23 mouse cellular contexts compared by ENCODE assay signal in genomic region chr19:32921021-32921420, GRCm38 (mm10).
DNase-seq lines count a peak whose midpoint lies in the region; ATAC-seq and TF ChIP-seq lines count a peak whose summit lies in the region.
"Had no signal": no experiment of that assay in that cellular context is flagged by ENCODE, and none has a peak within 500 bp of the region (broad histone marks: within the 10 kb centered on the region; RNA-seq: fewer than 3 reads in every experiment).

No protein-coding gene starts in this region.

- H3K27ac ChIP-seq in lung, embryonic 14.5 days (ENCODE audit: low read depth): no peak overlapping the region
- H3K27ac ChIP-seq in lung, postnatal 0 days (ENCODE audit: low read length): no peak overlapping the region

- no peak for ATAC-seq in lung, embryonic 14.5 days (ENCODE audit: insufficient read depth)
- ATAC-seq in lung, postnatal 0 days: peak; percentile 48
- no peak for ATAC-seq in monocyte, adult 5-6 weeks (replicated peaks; ENCODE audit: insufficient number of reproducible peaks, low FRiP score, low TSS enrichment, poor library complexity, severe bottlenecking)
- ATAC-seq: activated CD4-positive, CD25-positive, alpha-beta regulatory T cell, adult 4 months; CD4-positive, CD25-positive, alpha-beta regulatory T cell, adult 4 months; Patski had no signal

- no peaks in the 10 kb centered on the region for H3K4me1 ChIP-seq in lung, embryonic 14.5 days (ENCODE audit: insufficient read depth)
- H3K4me1 ChIP-seq in lung, postnatal 0 days (ENCODE audit: insufficient read depth, low read depth, low read length): no peaks in the 10 kb centered on the region
- peaks cover 4% of the 10 kb centered on the region for H3K4me1 ChIP-seq in lung, adult 2 months (ENCODE audit: control insufficient read depth, insufficient read depth, low read length)

- peak; percentile 44 for DNase-seq in heart, adult 11 months
- no peak for DNase-seq in heart, adult 18-20 months
- DNase-seq in lung, embryonic 14.5 days: peak; percentile 32
- DNase-seq in lung, postnatal 25 days (ENCODE audit: low spot score): no peak
- DNase-seq in lung, postnatal 0 days (ENCODE audit: low spot score): peak; percentile 68
- no peak for DNase-seq in lung, adult 2 months
- DNase-seq in NIH3T3 (ENCODE audit: low read depth): peak; percentile 72
- DNase-seq: adrenal gland, adult 2 months; adrenal gland, adult 8-10 months; adrenal gland, postnatal 10 days; adrenal gland, postnatal 14 days; adrenal gland, postnatal 25 days; adrenal gland, postnatal 36 days; B cell, adult 2 months; cerebellum, adult 11 months; cerebellum, adult 11-12 months; cerebellum, adult 18-20 months had no signal

- H3K9ac ChIP-seq in lung, embryonic 14.5 days: no peak overlapping the region
- H3K9ac ChIP-seq in lung, postnatal 0 days (replicated peaks; ENCODE audit: low read depth): no peak overlapping the region

- H3K4me3 ChIP-seq in lung, embryonic 14.5 days (ENCODE audit: low read depth, low read length): no peak overlapping the region
- no peak overlapping the region for H3K4me3 ChIP-seq in lung, postnatal 0 days (ENCODE audit: low read depth, low read length)
- H3K4me3 ChIP-seq in lung, adult 2 months (replicated peaks; ENCODE audit: extremely low read depth, low read depth, low read length): no peak overlapping the region

- H3K36me3 ChIP-seq in lung, embryonic 14.5 days (ENCODE audit: insufficient read depth): no peaks in the 10 kb centered on the region
- no peaks in the 10 kb centered on the region for H3K36me3 ChIP-seq in lung, postnatal 0 days (ENCODE audit: insufficient read depth, low read length)
- H3K36me3 ChIP-seq: G1E had no signal

- no peak overlapping the region for H3K4me2 ChIP-seq in lung, embryonic 14.5 days
- no peak overlapping the region for H3K4me2 ChIP-seq in lung, postnatal 0 days (replicated peaks; ENCODE audit: low read depth, low read length)

- TF ChIP-seq CTCF in lung, embryonic 14.5 days (IDR thresholded peaks at IDR 0.05; ENCODE audit: low read depth): no peak
- TF ChIP-seq CTCF in lung, postnatal 0 days (IDR thresholded peaks at IDR 0.05): no peak
- no peak for TF ChIP-seq CTCF in lung, adult 2 months (IDR thresholded peaks at IDR 0.05; ENCODE audit: insufficient read depth, low read length)

- no peak for TF ChIP-seq EP300 in lung, postnatal 0 days (IDR thresholded peaks at IDR 0.05)

- H3K9me3 ChIP-seq in lung, embryonic 14.5 days (ENCODE audit: low read depth, low read length): no peaks in the 10 kb centered on the region
- H3K9me3 ChIP-seq in lung, postnatal 0 days (ENCODE audit: low read length): no peaks in the 10 kb centered on the region
- H3K9me3 ChIP-seq: G1E had no signal

- TF ChIP-seq POLR2A in lung, adult 2 months (IDR thresholded peaks at IDR 0.05; ENCODE audit: borderline replicate concordance, extremely low read depth, low read depth, low read length): no peak

- H3K27me3 ChIP-seq in lung, embryonic 14.5 days (ENCODE audit: insufficient read depth, low read length): no peaks in the 10 kb centered on the region
- H3K27me3 ChIP-seq in lung, postnatal 0 days (replicated peaks; ENCODE audit: insufficient read depth, low read length): no peaks in the 10 kb centered on the region
- H3K27me3 ChIP-seq: CH12.LX, Patski had no signal

- 51% methylated on average over 3 of the region's 3 CpGs for WGBS in lung, embryonic 14.5 days
- WGBS in lung, postnatal 0 days: 51% methylated on average over 3 of the region's 3 CpGs
- WGBS in lung, adult 2 months: 72% methylated on average over 3 of the region's 3 CpGs

Comparison
In these comparisons a context has a peak if more than half of its experiments do, and no peak if none do; other contexts are left out.
1. DNase-seq: peak in heart, adult 11 months (single experiment), lung, embryonic 14.5 days (single experiment), lung, postnatal 0 days (single experiment) and NIH3T3 (single experiment); none in heart, adult 18-20 months (0 of 2), lung, postnatal 25 days (single experiment) and lung, adult 2 months (single experiment).